Mouse (Mus musculus) hindbrain, embryonic 14.5 days (tissue): Measurements from ENCODE around the gene Fuz. TPM values are rescaled to one million over a fixed set of nuclear protein-coding genes. Genes with fewer than 3 reads are reported as not detected.

Experiments used
- ATAC-seq: fragments of 200-750 bp; cut with Nextera tagmentation; 2 replicates; pipeline ENCODE4 v1.8.0; 2017; ENCODE audit warnings: moderate number of reproducible peaks, mild to moderate bottlenecking, moderate TSS enrichment, moderate library complexity; ENCODE audit not compliant: low FRiP score
- DNase-seq: peaks from one replicate; pipeline ENCODE4 v3.0.0-alpha.2; 2015; ENCODE audit warnings: low spot score
- H3K27ac ChIP-seq: fragments of 300-500 bp; sonication (generic); 2 replicates; pipeline ENCODE4 v1.5.1; 2014; ENCODE audit warnings: mild to moderate bottlenecking, moderate library complexity
- H3K27me3 ChIP-seq: fragments of 300-500 bp; sonication (generic); 2 replicates; pipeline ENCODE4 v1.6.1; 2014; ENCODE audit warnings: mild to moderate bottlenecking, low read length, mixed read lengths; ENCODE audit not compliant: control insufficient read depth, insufficient read depth
- H3K36me3 ChIP-seq: fragments of 300-500 bp; sonication (generic); replicated peaks from 2 replicates; pipeline ENCODE4 v1.6.1; 2014; ENCODE audit not compliant: control insufficient read depth, insufficient read depth
- H3K4me1 ChIP-seq: fragments of 300-500 bp; sonication (generic); replicated peaks from 2 replicates; pipeline ENCODE4 v1.6.1; 2014; ENCODE audit warnings: antibody characterized with exemption, low read length, mixed read lengths; ENCODE audit not compliant: control insufficient read depth, insufficient read depth
- H3K4me2 ChIP-seq: fragments of 300-500 bp; sonication (generic); replicated peaks from 2 replicates; pipeline ENCODE4 v1.6.1; 2014; ENCODE audit warnings: mild to moderate bottlenecking, moderate library complexity
- H3K4me3 ChIP-seq: fragments of 300-500 bp; sonication (generic); replicated peaks from 2 replicates; pipeline ENCODE4 v1.5.1; 2014; ENCODE audit warnings: mild to moderate bottlenecking, low read length
- H3K9ac ChIP-seq: fragments of 300-500 bp; sonication (generic); 2 replicates; pipeline ENCODE4 v1.6.1; 2014
- H3K9me3 ChIP-seq: fragments of 300-500 bp; sonication (generic); 2 replicates; pipeline ENCODE4 v1.6.1; 2016; ENCODE audit warnings: low read length; ENCODE audit not compliant: control insufficient read depth
- WGBS: fragments of 180-500 bp; shearing (Covaris S2); extraction: QIAGEN DNeasy Blood & Tissue Kit; methylation state at CpG from one replicate; pipeline ENCODE4 v1.1.7; 2014; 5-methylcytosine and 5-hydroxymethylcytosine counted together
- polyA plus RNA-seq: library from polyadenylated mRNA; unstranded; fragments of >200 nt; fragmentation: Nextera tagmentation; extraction: Ambion mirVana; gene quantifications from 2 replicates; pipeline ENCODE4 v1.2.1, GENCODE M21; 2014

The Fuz gene
- polyA plus RNA-seq, 1 experiment from 2014 or later, result 15.9 TPM

- DNase-seq (no peak), ATAC-seq (no peak)
- Histone ChIP-seq H3K36me3 (peaks cover 40% of the 10 kb centered on the region), H3K27ac (no peak overlapping the region), H3K9me3 (no peaks in the 10 kb centered on the region), H3K27me3 (no peaks in the 10 kb centered on the region), H3K4me2 (no peak overlapping the region), H3K4me1 (peaks cover 21% of the 10 kb centered on the region), H3K9ac (no peak overlapping the region), H3K4me3 (no peak overlapping the region)
- WGBS, result 93% methylated on average over 11 of the region's 11 CpGs
Measured at GRCm38 (mm10) chr7:44859896-44860295, 36.0 kb upstream of the Fuz start.

GRCm38 (mm10) chr7:44860576-44861428 lies 35.1 kb upstream of the Fuz start:
- H3K9ac ChIP-seq, result no peak overlapping the region; the same call in 1 of the 2 replicates
- 0 out of 2 replicates have a peak, but pooled peaks have one; percentile 31 for ATAC-seq

GRCm38 (mm10) chr7:44861429-44861816 lies 34.5 kb upstream of the Fuz start:
- ATAC-seq (no peak), DNase-seq (no peak)
- Histone ChIP-seq H3K27ac (no peak overlapping the region), H3K9ac (no peak overlapping the region), H3K9me3 (no peaks in the 10 kb centered on the region), H3K36me3 (peaks cover 55% of the 10 kb centered on the region), H3K4me1 (peaks cover 27% of the 10 kb centered on the region), H3K27me3 (no peaks in the 10 kb centered on the region), H3K4me3 (no peak overlapping the region), H3K4me2 (no peak overlapping the region)
- 74% methylated on average over 14 of the region's 14 CpGs for WGBS

More at GRCm38 (mm10) chr7:44860576-44861428, 35.1 kb upstream of the Fuz start:
- Histone ChIP-seq H3K27me3 (no peaks in the 10 kb centered on the region), H3K4me2 (0 out of 2 replicates have a peak overlapping the region, but pooled peaks have one; percentile 15), H3K4me3 (no peak overlapping the region), H3K4me1 (peaks cover 22% of the 10 kb centered on the region), H3K9me3 (no peaks in the 10 kb centered on the region), H3K27ac (0 out of 2 replicates have a peak overlapping the region, but pooled peaks have one; percentile 4), H3K36me3 (peaks cover 49% of the 10 kb centered on the region)
- DNase-seq, result peak; percentile 76
- WGBS, result 58% methylated on average over 22 of the region's 22 CpGs

GRCm38 (mm10) chr7:44862434-44862833 lies 33.4 kb upstream of the Fuz start:
- Histone ChIP-seq H3K4me3 (no peak overlapping the region), H3K9me3 (no peaks in the 10 kb centered on the region), H3K36me3 (peaks cover 61% of the 10 kb centered on the region), H3K27me3 (no peaks in the 10 kb centered on the region), H3K4me2 (no peak overlapping the region), H3K4me1 (peaks cover 33% of the 10 kb centered on the region), H3K9ac (no peak overlapping the region), H3K27ac (no peak overlapping the region)
- DNase-seq (no peak), ATAC-seq (no peak)
- WGBS, result 89% methylated on average over 8 of the region's 8 CpGs

GRCm38 (mm10) chr7:44863210-44863609 lies 32.7 kb upstream of the Fuz start:
- H3K36me3 ChIP-seq, result peaks cover 61% of the 10 kb centered on the region

GRCm38 (mm10) chr7:44863982-44864494 lies 31.8 kb upstream of the Fuz start:
- no peaks in the 10 kb centered on the region for H3K9me3 ChIP-seq
- 85% methylated on average over 11 of the region's 11 CpGs for WGBS
- H3K4me2 ChIP-seq, result no peak overlapping the region
- ATAC-seq (no peak), DNase-seq (no peak)
- H3K27ac ChIP-seq, result no peak overlapping the region
- no peaks in the 10 kb centered on the region for H3K27me3 ChIP-seq
- H3K4me1 ChIP-seq, result peaks cover 30% of the 10 kb centered on the region
- H3K4me3 ChIP-seq, result no peak overlapping the region
- H3K9ac ChIP-seq, result no peak overlapping the region
- peaks cover 61% of the 10 kb centered on the region for H3K36me3 ChIP-seq

More at GRCm38 (mm10) chr7:44863210-44863609, 32.7 kb upstream of the Fuz start:
- Histone ChIP-seq H3K4me3 (no peak overlapping the region), H3K9me3 (no peaks in the 10 kb centered on the region), H3K27me3 (no peaks in the 10 kb centered on the region), H3K9ac (no peak overlapping the region), H3K4me2 (no peak overlapping the region), H3K4me1 (peaks cover 33% of the 10 kb centered on the region), H3K27ac (no peak overlapping the region)
- no peak for ATAC-seq
- WGBS, result 88% methylated on average over 14 of the region's 14 CpGs
- no peak for DNase-seq

- 82% methylated on average over 24 of the region's 24 CpGs for WGBS
- Histone ChIP-seq H3K4me3 (no peak overlapping the region), H3K4me2 (0 out of 2 replicates have a peak overlapping the region, but pooled peaks have one; percentile 89), H3K36me3 (peaks cover 61% of the 10 kb centered on the region), H3K27ac (no peak overlapping the region), H3K27me3 (no peaks in the 10 kb centered on the region), H3K4me1 (peaks cover 30% of the 10 kb centered on the region), H3K9ac (no peak overlapping the region), H3K9me3 (no peaks in the 10 kb centered on the region)
- ATAC-seq (no peak), DNase-seq (no peak)
Measured at GRCm38 (mm10) chr7:44864595-44865542, 31.0 kb upstream of the Fuz start.

- Histone ChIP-seq H3K4me2 (peak overlapping the region; percentile 89), H3K4me1 (peaks cover 37% of the 10 kb centered on the region), H3K9ac (peak overlapping the region; percentile 44), H3K36me3 (peaks cover 55% of the 10 kb centered on the region), H3K4me3 (peak overlapping the region; percentile 96; the same call in 1 of the 2 replicates), H3K27me3 (no peaks in the 10 kb centered on the region), H3K9me3 (no peaks in the 10 kb centered on the region), H3K27ac (0 out of 2 replicates have a peak overlapping the region, but pooled peaks have one; percentile 11)
- DNase-seq (peak; percentile 54), ATAC-seq (no peak)
- 61% methylated on average over 15 of the region's 15 CpGs for WGBS
Measured at GRCm38 (mm10) chr7:44866276-44867009, 29.4 kb upstream of the Fuz start.
